Mouse (Mus musculus) brown adipose tissue, adult 24 weeks (tissue): Measurements from ENCODE around the gene St6galnac3. TPM values are rescaled to one million over a fixed set of nuclear protein-coding genes. Genes with fewer than 3 reads are reported as not detected.

Experiments used
- H3K27ac ChIP-seq: fragments of 200-500 bp; replicated peaks from 2 replicates; pipeline ENCODE4 v1.5.1; 2012; ENCODE audit warnings: low read depth, mild to moderate bottlenecking, low read length
- H3K4me1 ChIP-seq: fragments of 200-500 bp; 2 replicates; pipeline ENCODE4 v1.6.1; 2012; ENCODE audit warnings: low read length, mixed read lengths; ENCODE audit not compliant: control insufficient read depth, insufficient read depth, insufficient read length
- H3K4me3 ChIP-seq: fragments of 200-500 bp; 2 replicates; pipeline ENCODE4 v1.5.1; 2012; ENCODE audit warnings: low read depth, mild to moderate bottlenecking, low read length, moderate library complexity; ENCODE audit not compliant: insufficient read depth
- polyA plus RNA-seq: library from polyadenylated mRNA; stranded (reverse); fragments of >200 nt; gene quantifications from 2 replicates; pipeline ENCODE4 v1.2.4, GENCODE M21; 2012; ENCODE audit not compliant: missing spikeins, insufficient read depth, insufficient read length

Gene St6galnac3
- polyA plus RNA-seq, 1 experiment = 4.4 TPM

- peaks cover 6% of the 10 kb centered on the region for H3K4me1 ChIP-seq
- H3K27ac ChIP-seq = no peak overlapping the region
- no peak overlapping the region for H3K4me3 ChIP-seq
These were observed 61.0 kb downstream of the St6galnac3 start for GRCm38 (mm10) chr3:153663841-153664427.

- Histone ChIP-seq H3K4me1 (no peaks in the 10 kb centered on the region; the same call in 1 of the 2 replicates), H3K27ac (no peak overlapping the region), H3K4me3 (no peak overlapping the region)
These were observed 62.2 kb downstream of the St6galnac3 start for GRCm38 (mm10) chr3:153662796-153663195.

- Histone ChIP-seq H3K27ac (no peak overlapping the region), H3K4me1 (no peaks in the 10 kb centered on the region; the same call in 1 of the 2 replicates), H3K4me3 (no peak overlapping the region)
These were observed 63.0 kb downstream of the St6galnac3 start for GRCm38 (mm10) chr3:153661927-153662326.

GRCm38 (mm10) chr3:153659575-153660168 is 65.3 kb downstream of the St6galnac3 start:
- no peaks in the 10 kb centered on the region; the same call in 1 of the 2 replicates for H3K4me1 ChIP-seq
- no peak overlapping the region for H3K27ac ChIP-seq
- H3K4me3 ChIP-seq = no peak overlapping the region

GRCm38 (mm10) chr3:153658051-153658777 is 66.8 kb downstream of the St6galnac3 start:
- H3K4me1 ChIP-seq = no peaks in the 10 kb centered on the region
- no peak overlapping the region for H3K27ac ChIP-seq
- H3K4me3 ChIP-seq = no peak overlapping the region

GRCm38 (mm10) chr3:153655071-153655470 is 69.9 kb downstream of the St6galnac3 start:
- H3K4me1 ChIP-seq = no peaks in the 10 kb centered on the region
- H3K27ac ChIP-seq = no peak overlapping the region
- no peak overlapping the region for H3K4me3 ChIP-seq

- H3K27ac ChIP-seq = no peak overlapping the region
- no peak overlapping the region for H3K4me3 ChIP-seq
- H3K4me1 ChIP-seq = no peaks in the 10 kb centered on the region
These were observed 72.1 kb downstream of the St6galnac3 start for GRCm38 (mm10) chr3:153652850-153653249.

GRCm38 (mm10) chr3:153648713-153649112 is 76.3 kb downstream of the St6galnac3 start:
- Histone ChIP-seq H3K4me3 (no peak overlapping the region), H3K4me1 (no peaks in the 10 kb centered on the region), H3K27ac (no peak overlapping the region)

GRCm38 (mm10) chr3:153645803-153646202 is 79.2 kb downstream of the St6galnac3 start:
- Histone ChIP-seq H3K27ac (no peak overlapping the region), H3K4me1 (no peaks in the 10 kb centered on the region), H3K4me3 (no peak overlapping the region)

GRCm38 (mm10) chr3:153643822-153644519 is 81.0 kb downstream of the St6galnac3 start:
- no peak overlapping the region for H3K4me3 ChIP-seq
- no peak overlapping the region for H3K27ac ChIP-seq
- no peaks in the 10 kb centered on the region for H3K4me1 ChIP-seq

- H3K4me3 ChIP-seq = no peak overlapping the region
- H3K27ac ChIP-seq = no peak overlapping the region
- H3K4me1 ChIP-seq = no peaks in the 10 kb centered on the region
These were observed 82.1 kb downstream of the St6galnac3 start for GRCm38 (mm10) chr3:153642826-153643225.

GRCm38 (mm10) chr3:153641805-153642204 is 83.2 kb downstream of the St6galnac3 start:
- Histone ChIP-seq H3K4me3 (no peak overlapping the region), H3K4me1 (no peaks in the 10 kb centered on the region), H3K27ac (no peak overlapping the region)

- Histone ChIP-seq H3K4me1 (peaks cover 2% of the 10 kb centered on the region; the same call in 1 of the 2 replicates), H3K4me3 (no peak overlapping the region), H3K27ac (no peak overlapping the region)
These were observed 87.6 kb downstream of the St6galnac3 start for GRCm38 (mm10) chr3:153637336-153637735.

- Histone ChIP-seq H3K27ac (no peak overlapping the region), H3K4me3 (no peak overlapping the region)
These were observed 88.2 kb downstream of the St6galnac3 start for GRCm38 (mm10) chr3:153636804-153637153.

GRCm38 (mm10) chr3:153636094-153636803 is 88.7 kb downstream of the St6galnac3 start:
- no peak overlapping the region for H3K27ac ChIP-seq
- no peak overlapping the region for H3K4me3 ChIP-seq
- peaks cover 2% of the 10 kb centered on the region; the same call in 1 of the 2 replicates for H3K4me1 ChIP-seq

More at GRCm38 (mm10) chr3:153636804-153637153, 88.2 kb downstream of the St6galnac3 start:
- peaks cover 2% of the 10 kb centered on the region; the same call in 1 of the 2 replicates for H3K4me1 ChIP-seq
